22 mouse cellular contexts compared by ENCODE assay signal in the genomic region with DNA sequence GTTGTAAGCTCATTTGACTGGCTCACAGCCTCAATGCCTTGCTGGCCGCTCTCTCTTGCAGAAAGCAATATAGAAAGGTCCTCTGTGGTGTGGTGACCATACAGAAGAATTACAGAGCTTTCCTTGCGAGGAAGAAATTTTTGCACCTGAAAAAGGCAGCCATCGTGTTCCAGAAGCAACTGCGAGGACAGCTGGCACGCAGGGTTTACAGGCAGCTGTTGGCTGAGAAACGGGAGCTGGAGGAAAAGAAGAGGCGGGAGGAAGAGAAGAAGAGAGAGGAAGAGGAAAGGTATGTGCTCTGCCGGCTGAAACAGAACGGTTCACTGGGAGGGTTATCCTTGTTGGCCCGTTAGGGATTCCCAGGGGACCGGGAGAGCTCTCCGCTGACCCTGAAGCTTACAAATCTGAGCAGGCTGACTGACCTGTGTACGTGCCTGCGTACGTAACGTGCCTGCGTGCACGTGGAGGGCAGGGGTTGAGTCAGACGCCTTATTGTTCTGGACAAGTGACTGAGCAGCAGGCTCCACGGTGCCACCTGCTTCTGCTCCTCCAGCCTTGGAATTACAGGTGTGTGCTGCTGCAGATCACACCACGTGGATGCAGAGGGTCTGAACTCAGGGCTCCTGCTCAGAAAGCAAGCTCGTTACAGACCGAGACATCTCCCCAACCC.
DNase-seq lines count a peak whose midpoint lies in the region; ATAC-seq lines count a peak whose summit lies in the region.
"Had no signal": no experiment of that assay in that cellular context is flagged by ENCODE, and none has a peak within 500 bp of the region (broad histone marks: within the 10 kb centered on the region; RNA-seq: fewer than 3 reads in every experiment).

No protein-coding gene starts in this region.

- H3K9ac ChIP-seq in hindbrain, embryonic 16.5 days (ENCODE audit: low read depth, low read length): no peak overlapping the region
- H3K9ac ChIP-seq in midbrain, embryonic 14.5 days (replicated peaks; ENCODE audit: low read length): 0 out of 2 replicates have a peak overlapping the region, but pooled peaks have one; percentile 9
- H3K9ac ChIP-seq: embryonic facial prominence, embryonic 13.5 days; neural tube, embryonic 12.5 days; stomach, embryonic 15.5 days had no signal

- peaks cover 51% of the 10 kb centered on the region for H3K4me1 ChIP-seq in hindbrain, embryonic 10.5 days (replicated peaks)
- peaks cover 4% of the 10 kb centered on the region for H3K4me1 ChIP-seq in hindbrain, embryonic 16.5 days (ENCODE audit: control insufficient read depth, insufficient read depth, low read depth, low read length)
- peaks cover 20% of the 10 kb centered on the region for H3K4me1 ChIP-seq in midbrain, embryonic 14.5 days (ENCODE audit: control insufficient read depth, insufficient read depth, low read length)
- H3K4me1 ChIP-seq: stomach, embryonic 15.5 days had no signal

- no peak overlapping the region for H3K4me3 ChIP-seq in hindbrain, embryonic 10.5 days
- H3K4me3 ChIP-seq in hindbrain, embryonic 16.5 days (ENCODE audit: low read length): no peak overlapping the region
- H3K4me3 ChIP-seq in midbrain, embryonic 14.5 days (replicated peaks; ENCODE audit: low read depth, low read length): no peak overlapping the region
- H3K4me3 ChIP-seq: embryonic facial prominence, embryonic 13.5 days; neural tube, embryonic 12.5 days; stomach, embryonic 15.5 days had no signal

- peaks cover 88% of the 10 kb centered on the region for H3K36me3 ChIP-seq in hindbrain, embryonic 10.5 days
- peaks cover 5% of the 10 kb centered on the region; the same call in 1 of the 2 replicates for H3K36me3 ChIP-seq in hindbrain, embryonic 16.5 days (ENCODE audit: control insufficient read depth, insufficient read depth, low read length)
- H3K36me3 ChIP-seq in midbrain, embryonic 14.5 days (ENCODE audit: control insufficient read depth, insufficient read depth, low read length): peaks cover 52% of the 10 kb centered on the region

- no peak for ATAC-seq in hindbrain, embryonic 16.5 days
- ATAC-seq in midbrain, embryonic 14.5 days (ENCODE audit: low FRiP score, low TSS enrichment): no peak
- ATAC-seq: inflammation-experienced regulatory T-cells, adult 6 months; lung, postnatal 0 days had no signal

- H3K27ac ChIP-seq in hindbrain, embryonic 10.5 days: peak overlapping the region; percentile 1; the same call in 1 of the 2 replicates
- no peak overlapping the region for H3K27ac ChIP-seq in hindbrain, embryonic 16.5 days (ENCODE audit: low read depth, low read length)
- H3K27ac ChIP-seq in midbrain, embryonic 14.5 days (replicated peaks; ENCODE audit: low read depth, low read length): no peak overlapping the region
- H3K27ac ChIP-seq: embryonic facial prominence, embryonic 13.5 days; neural tube, embryonic 12.5 days; stomach, embryonic 15.5 days had no signal

- 74% methylated on average over 23 of the region's 23 CpGs for WGBS in hindbrain, embryonic 10.5 days
- 65% methylated on average over 23 of the region's 23 CpGs for WGBS in hindbrain, embryonic 16.5 days
- WGBS in midbrain, embryonic 14.5 days: 73% methylated on average over 23 of the region's 23 CpGs

- no peaks in the 10 kb centered on the region for H3K9me3 ChIP-seq in hindbrain, embryonic 10.5 days
- H3K9me3 ChIP-seq in hindbrain, embryonic 16.5 days (ENCODE audit: control insufficient read depth, low read length): no peaks in the 10 kb centered on the region
- no peaks in the 10 kb centered on the region for H3K9me3 ChIP-seq in midbrain, embryonic 14.5 days (ENCODE audit: control insufficient read depth, low read length)
- H3K9me3 ChIP-seq: embryonic facial prominence, embryonic 13.5 days; neural tube, embryonic 12.5 days; stomach, embryonic 15.5 days had no signal

- no peak for DNase-seq in hindbrain, embryonic 10.5 days (ENCODE audit: low spot score)
- DNase-seq in right cerebral cortex, postnatal 25 days: peak; percentile 28
- no peak for DNase-seq in right cerebral cortex, postnatal 10 days (ENCODE audit: low spot score in 2 of 2)
- no peak for DNase-seq in midbrain, embryonic 14.5 days
- no peak for DNase-seq in heart, adult 18-20 months
- no peak for DNase-seq in kidney, postnatal 36 days
- DNase-seq: adrenal gland, postnatal 25 days; cerebellum, adult 11 months; cerebellum, postnatal 10 days; heart, postnatal 10 days; kidney, adult 2 months; kidney, postnatal 10 days; left cerebral cortex, postnatal 4 days; liver; thymus, postnatal 14 days had no signal

- no peak overlapping the region for H3K4me2 ChIP-seq in hindbrain, embryonic 16.5 days (ENCODE audit: low read length)
- no peak overlapping the region for H3K4me2 ChIP-seq in midbrain, embryonic 14.5 days (ENCODE audit: low read length)
- H3K4me2 ChIP-seq: embryonic facial prominence, embryonic 13.5 days; heart, embryonic 11.5 days; neural tube, embryonic 12.5 days; stomach, embryonic 15.5 days had no signal

- H3K27me3 ChIP-seq in hindbrain, embryonic 10.5 days (ENCODE audit: insufficient read depth, poor library complexity, severe bottlenecking): no peaks in the 10 kb centered on the region
- no peaks in the 10 kb centered on the region for H3K27me3 ChIP-seq in hindbrain, embryonic 16.5 days (replicated peaks; ENCODE audit: control insufficient read depth, insufficient read depth, low read length)
- no peaks in the 10 kb centered on the region for H3K27me3 ChIP-seq in midbrain, embryonic 14.5 days (ENCODE audit: control insufficient read depth, insufficient read depth, low read length)
- H3K27me3 ChIP-seq: embryonic facial prominence, embryonic 13.5 days; neural tube, embryonic 12.5 days; stomach, embryonic 15.5 days had no signal
